Mouse (Mus musculus) lung, postnatal 25 days (tissue): ENCODE measurements around the gene Plekhg2.

Experiments used
- DNase-seq: peaks from one replicate; pipeline ENCODE4 v3.0.0; 2022; ENCODE audit warnings: low spot score

Plekhg2 gene

GRCm38 (mm10) chr7:28382981-28383396 lies 10.6 kb upstream of the Plekhg2 start:
- DNase-seq, result peak; percentile 76

DNA sequence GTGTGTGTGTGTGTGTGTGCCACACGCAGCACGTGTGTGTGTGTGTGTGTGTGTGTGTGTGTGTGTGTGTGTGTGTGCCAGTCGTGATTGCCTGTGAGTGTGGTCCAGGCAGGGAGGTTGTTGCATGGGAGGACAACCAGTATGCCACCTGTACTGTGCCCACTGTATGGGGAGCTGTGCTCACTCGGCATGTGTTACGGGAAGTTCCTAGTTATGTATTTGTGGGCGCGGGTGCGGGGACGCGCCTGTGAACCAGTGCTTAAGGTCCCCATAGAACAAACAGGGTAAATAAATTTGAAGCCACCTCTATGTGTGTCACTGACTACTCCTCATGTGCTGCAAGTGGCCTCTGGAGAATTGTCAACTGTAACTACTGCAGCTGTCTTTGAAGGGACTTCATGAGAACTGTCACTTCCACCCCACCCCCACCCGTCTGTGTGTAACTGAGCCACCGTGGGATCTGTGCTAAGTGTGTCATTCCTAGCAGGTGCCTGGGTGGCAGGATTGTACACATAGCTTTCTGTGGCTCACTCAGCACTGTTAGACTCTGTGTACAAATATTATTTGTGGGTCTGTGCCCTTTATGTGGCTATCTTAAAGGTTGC lies 10.1 kb upstream of the Plekhg2 start:
- no peak for DNase-seq

- peak; percentile 96 for DNase-seq
Observed at GRCm38 (mm10) chr7:28381938-28382337, 9.5 kb upstream of the Plekhg2 start.

GRCm38 (mm10) chr7:28381017-28381790 lies 8.8 kb upstream of the Plekhg2 start:
- peak; percentile 93 for DNase-seq

GRCm38 (mm10) chr7:28380237-28381016 lies 8.0 kb upstream of the Plekhg2 start, which contains the start of gene Zfp36:
TSS of gene Zfp36 (minus strand) at chr7:28380253.
- DNase-seq, result no peak

DNA sequence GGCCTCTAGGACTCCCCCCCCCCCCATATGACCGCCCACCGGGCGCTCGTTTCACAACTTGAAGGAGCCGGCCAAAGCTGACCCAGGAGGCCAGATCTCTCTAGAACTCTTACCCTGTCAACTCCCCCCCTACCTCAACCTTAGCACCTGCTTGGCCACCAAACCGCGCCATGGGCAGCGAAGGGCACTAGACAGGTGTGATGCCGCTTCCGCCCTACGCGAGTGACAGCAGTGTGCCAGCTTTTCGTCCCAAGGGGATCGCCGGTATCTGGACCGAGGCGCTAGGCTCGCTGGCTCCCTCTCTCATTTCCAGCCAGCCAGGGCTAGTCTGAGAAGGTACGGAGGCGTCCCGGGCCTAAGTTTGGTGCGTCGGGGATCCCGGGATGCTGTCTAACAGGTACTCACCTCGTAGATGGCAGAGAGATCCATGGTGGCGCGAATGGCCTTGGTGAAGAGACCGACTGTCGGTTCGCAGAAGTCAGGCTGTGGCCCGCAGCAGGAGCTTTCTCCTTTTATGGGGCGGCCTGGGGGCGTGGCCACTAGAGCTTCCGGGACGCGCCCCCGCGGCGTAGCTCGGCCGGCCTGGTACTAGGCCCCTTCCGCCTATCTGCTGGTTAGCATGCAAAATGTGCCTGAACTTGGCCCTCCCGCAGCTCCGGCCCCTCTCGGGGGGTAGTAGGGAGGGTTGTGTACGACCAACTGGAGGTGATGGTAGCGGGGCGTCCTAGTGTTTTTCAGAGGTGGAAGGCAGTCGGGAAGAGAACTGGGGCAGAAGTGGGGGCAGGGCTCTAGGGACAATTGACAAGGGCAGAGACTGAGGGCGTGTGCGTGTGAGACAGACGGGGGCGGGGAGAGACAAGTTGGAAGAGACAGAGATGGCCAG lies 6.6 kb upstream of the Plekhg2 start:
- DNase-seq, result peak; percentile 96

GRCm38 (mm10) chr7:28378066-28378690 lies 5.8 kb upstream of the Plekhg2 start:
- DNase-seq, result peak; percentile 90

DNA sequence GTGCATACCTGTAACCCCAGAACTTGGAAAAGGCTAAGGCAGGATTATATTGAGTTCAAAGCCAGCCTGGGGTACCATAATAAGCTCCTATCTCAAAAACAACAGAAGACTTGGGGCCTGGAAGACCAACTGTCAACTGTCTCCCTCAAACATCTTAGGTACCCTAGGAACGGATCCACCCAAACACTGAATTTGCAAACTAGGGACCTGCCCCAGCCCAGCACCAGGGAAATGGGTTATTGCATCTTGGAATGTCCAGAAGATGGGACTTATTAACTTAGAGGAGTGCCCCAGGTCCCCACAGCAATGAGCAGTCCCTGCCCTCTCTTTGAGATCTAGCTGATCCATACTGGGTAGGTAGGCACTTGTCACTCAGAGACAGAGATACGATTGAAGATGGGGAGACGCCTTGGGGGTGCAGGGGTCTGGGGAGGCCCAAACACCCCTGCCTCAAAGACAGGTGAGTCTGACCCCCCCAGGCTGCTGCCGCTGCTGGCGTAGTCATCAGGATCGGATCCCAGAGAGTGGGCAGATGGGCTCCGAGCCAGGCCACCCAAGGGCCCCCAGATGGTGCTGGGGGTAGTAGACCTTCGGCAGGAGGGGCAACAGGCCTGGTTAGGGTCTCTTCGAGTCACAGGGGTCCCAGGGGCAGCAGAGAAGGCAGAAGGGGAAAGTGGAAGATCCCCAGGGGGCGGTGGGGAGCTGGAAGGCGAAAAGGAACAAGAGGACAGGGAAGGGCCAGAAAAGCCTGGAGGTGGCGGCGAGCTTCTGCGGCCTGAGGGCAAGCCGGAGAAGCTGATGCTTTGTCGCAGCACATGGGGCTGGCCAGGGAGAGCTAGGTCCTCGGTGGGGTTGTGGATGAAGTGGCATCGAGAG lies 5.0 kb upstream of the Plekhg2 start:
- DNase-seq, result peak; percentile 64

- peak; percentile 96 for DNase-seq
Observed at GRCm38 (mm10) chr7:28376011-28376771, 3.8 kb upstream of the Plekhg2 start.

- peak; percentile 96 for DNase-seq
Observed at GRCm38 (mm10) chr7:28375176-28375921, 3.0 kb upstream of the Plekhg2 start.

DNA sequence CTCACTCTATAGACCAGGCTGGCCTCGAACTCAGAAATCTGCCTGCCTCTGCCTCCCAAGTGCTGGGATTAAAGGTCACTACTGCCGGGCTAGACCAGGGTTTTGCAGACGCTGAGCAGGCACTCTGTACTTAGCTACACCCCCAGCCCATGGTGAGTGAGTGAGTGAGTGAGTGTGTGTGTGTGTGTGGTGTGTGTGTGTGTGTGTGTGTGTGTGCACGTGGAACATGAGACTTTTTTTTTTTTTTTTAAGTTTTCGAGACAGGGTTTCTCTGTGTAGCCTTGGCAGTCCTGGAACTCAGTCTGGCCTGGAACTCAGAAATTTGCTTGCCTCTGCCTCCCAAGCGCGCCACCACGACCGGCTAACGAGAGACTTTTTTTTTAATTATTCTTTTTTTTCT lies 2.2 kb upstream of the Plekhg2 start:
- no peak for DNase-seq

GRCm38 (mm10) chr7:28373891-28374495 lies 1.6 kb upstream of the Plekhg2 start:
- DNase-seq, result no peak

GRCm38 (mm10) chr7:28373131-28373581 lies 757 bp upstream of the Plekhg2 start:
- peak; percentile 89 for DNase-seq

GRCm38 (mm10) chr7:28371514-28371989 lies 847 bp downstream of the Plekhg2 start:
- peak; percentile 67 for DNase-seq

- DNase-seq, result peak; percentile 64
Observed at GRCm38 (mm10) chr7:28370977-28371513, 1.4 kb downstream of the Plekhg2 start.

DNA sequence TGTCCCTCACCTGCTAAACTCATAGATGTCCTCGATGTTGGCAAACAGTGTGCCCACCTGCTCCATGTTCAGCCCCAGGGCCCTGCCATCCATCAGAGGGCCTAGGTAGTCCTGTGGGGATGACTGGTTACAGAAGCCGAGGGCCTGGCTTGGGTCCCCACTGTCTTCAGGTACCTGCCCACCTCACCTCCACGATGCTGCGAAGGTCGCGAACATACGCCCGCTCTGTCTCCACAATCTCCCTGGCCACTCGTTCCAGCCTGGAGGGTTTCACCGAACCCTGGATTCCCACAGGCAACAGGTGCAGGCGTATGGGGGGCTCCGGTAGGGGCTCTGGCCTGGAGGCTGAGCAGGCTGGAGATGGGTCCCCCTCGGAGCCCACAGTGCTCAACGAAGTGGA lies 2.3 kb downstream of the Plekhg2 start:
- DNase-seq, result no peak

- DNase-seq, result no peak
Observed at GRCm38 (mm10) chr7:28368276-28368920, 4.0 kb downstream of the Plekhg2 start.
